Mouse (Mus musculus): ENCODE results near the gene Mphosph10.

GRCm38 (mm10) chr7:64369841-64370240, 22.2 kb downstream of the Mphosph10 start:
- TF ChIP-seq CTCF (IDR thresholded peaks at IDR 0.05; ENCODE audit: control insufficient read depth, insufficient read depth, insufficient replicate concordance, low read depth, low read length) (no peak), POLR2A (IDR thresholded peaks at IDR 0.05; ENCODE audit: control insufficient read depth, low read depth, low read length) (no peak)

Data from testis, adult 2 months (tissue).